8 mouse cellular contexts compared by ENCODE assay signal in the genomic region with DNA sequence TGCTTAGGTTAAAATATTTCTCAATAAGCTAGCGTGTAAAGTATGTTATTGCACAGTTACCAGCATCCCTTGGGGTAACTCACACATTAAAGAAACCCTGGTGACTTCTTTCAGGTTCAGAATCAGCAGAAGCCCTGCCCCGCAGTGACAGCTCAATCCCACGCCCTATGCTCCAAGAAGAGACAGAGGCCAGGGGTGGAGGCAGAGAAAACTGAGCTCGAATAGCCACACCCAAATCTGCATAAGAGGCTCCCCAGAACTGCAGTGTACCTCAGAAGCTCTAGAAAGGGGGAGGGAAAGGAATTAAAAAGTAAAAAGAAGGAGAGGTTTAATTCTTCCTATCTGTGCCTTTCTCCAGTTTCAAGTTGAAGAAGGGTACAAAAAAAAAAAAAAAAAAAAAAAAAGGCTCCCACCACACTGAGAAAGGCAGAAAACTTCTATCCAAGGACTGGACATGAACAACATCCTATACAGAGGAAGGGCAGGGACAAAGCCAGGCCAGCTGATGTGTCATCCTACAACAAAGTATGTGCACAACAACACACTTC.
DNase-seq lines count a peak whose midpoint lies in the region; ATAC-seq and TF ChIP-seq lines count a peak whose summit lies in the region.

No protein-coding gene starts in this region.

- H3K27ac ChIP-seq in layer of hippocampus, adult 2 months: peak overlapping the region; percentile 66

- H3K36me3 ChIP-seq in megakaryocyte, embryonic 14.5 days (replicated peaks; ENCODE audit: low read length): peaks cover 83% of the 10 kb centered on the region

- H3K4me3 ChIP-seq in layer of hippocampus, adult 2 months: no peak overlapping the region
- peak overlapping the region; percentile 66 for H3K4me3 ChIP-seq in megakaryocyte, embryonic 14.5 days (replicated peaks)

- no peak for DNase-seq in layer of hippocampus, adult 2 months (ENCODE audit: low spot score in 2 of 2)
- DNase-seq in layer of hippocampus, adult 9-11 months: no peak
- DNase-seq in ZHBTc4 (ENCODE audit: low read depth, low spot score): peak; percentile 42
- DNase-seq in heart, postnatal 10 days: peak; percentile 45 to 46
- DNase-seq in thymus, postnatal 25 days: no peak
- DNase-seq in left cerebral cortex, postnatal 36 days (ENCODE audit: low spot score in 2 of 2): no peak

- no peak for ATAC-seq in granulocyte monocyte progenitor cell, adult 5-6 weeks (replicated peaks; ENCODE audit: poor library complexity, severe bottlenecking)

- H3K4me1 ChIP-seq in megakaryocyte, embryonic 14.5 days: peaks cover 89% of the 10 kb centered on the region

- no peak for TF ChIP-seq CTCF in layer of hippocampus, adult 2 months (conservative IDR thresholded peaks at IDR 0.05)

- no peaks in the 10 kb centered on the region for H3K9me3 ChIP-seq in megakaryocyte, embryonic 14.5 days

- intact Hi-C loops in heart, postnatal 10 days (cut with DNase I): loop anchor here (2.0 kb wide), 1 partner anchor 104 kb away; no protein-coding TSS in a partner anchor
- intact Hi-C loops in left cerebral cortex, postnatal 36 days (cut with DNase I): no loop called here

- H3K27me3 ChIP-seq in megakaryocyte, embryonic 14.5 days (replicated peaks): no peaks in the 10 kb centered on the region

Comparison
In these comparisons a context has a peak if more than half of its experiments do, and no peak if none do; other contexts are left out.
1. DNase-seq: peak in ZHBTc4 (single experiment) and heart, postnatal 10 days (2 of 2); none in layer of hippocampus, adult 2 months (0 of 2), layer of hippocampus, adult 9-11 months (single experiment), thymus, postnatal 25 days (single experiment) and left cerebral cortex, postnatal 36 days (0 of 2).